Mouse (Mus musculus) cerebellum, adult 2 months (tissue): Measurements from ENCODE around the gene Thumpd3.

Source experiments
- CTCF ChIP-seq: fragments of 200-500 bp; IDR thresholded peaks from 2 replicates; pipeline ENCODE4 v1.5.1; 2011; ENCODE audit warnings: low read depth, mild to moderate bottlenecking, control low read depth, low read length, moderate library complexity, borderline replicate concordance; ENCODE audit not compliant: insufficient read depth
- POLR2A ChIP-seq: fragments of 200-500 bp; IDR thresholded peaks from 2 replicates; pipeline ENCODE4 v1.6.1; 2011; ENCODE audit warnings: low read length, control low read depth, borderline replicate concordance; ENCODE audit not compliant: insufficient read depth

DNA sequence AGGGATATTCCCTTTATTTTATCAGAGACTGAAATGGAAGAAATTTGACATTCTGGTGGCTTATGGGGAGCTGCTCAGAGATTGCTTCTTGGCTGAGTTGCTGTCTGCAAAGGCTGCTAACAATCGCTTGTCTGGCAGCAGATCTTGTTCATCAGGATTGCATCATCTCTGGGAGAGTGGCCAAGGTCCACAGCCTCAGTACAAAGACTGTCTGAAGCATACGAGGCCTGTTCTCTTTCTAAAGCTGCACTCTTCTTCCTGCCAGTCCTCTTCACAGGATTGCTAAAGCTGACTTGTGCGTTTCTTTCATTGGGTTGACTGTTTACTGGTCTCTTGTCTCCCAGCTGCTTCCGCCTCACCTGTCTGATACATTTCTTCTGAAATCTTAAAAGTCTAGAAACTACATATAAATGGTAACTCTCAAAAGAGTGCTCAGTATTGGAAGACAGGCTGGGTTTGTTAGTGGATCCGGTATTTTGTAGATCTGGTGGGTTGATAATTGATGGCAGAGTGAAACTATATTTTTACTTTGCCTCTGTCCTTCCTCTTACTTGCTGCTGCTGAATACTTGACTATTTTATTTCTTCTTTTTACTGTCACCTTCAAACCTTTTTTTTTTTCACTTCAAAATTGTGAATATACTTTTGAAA, 53.7 kb downstream of the Thumpd3 start:
- TF ChIP-seq POLR2A: peak; percentile 49; the same call in 1 of the 2 replicates
- TF ChIP-seq CTCF: no peak
